Mouse (Mus musculus): ENCODE measurements around the gene Gdpd3.
A peak's percentile ranks its signal among the peaks of the same experiment; 100 is the strongest.

Gene Gdpd3

DNA sequence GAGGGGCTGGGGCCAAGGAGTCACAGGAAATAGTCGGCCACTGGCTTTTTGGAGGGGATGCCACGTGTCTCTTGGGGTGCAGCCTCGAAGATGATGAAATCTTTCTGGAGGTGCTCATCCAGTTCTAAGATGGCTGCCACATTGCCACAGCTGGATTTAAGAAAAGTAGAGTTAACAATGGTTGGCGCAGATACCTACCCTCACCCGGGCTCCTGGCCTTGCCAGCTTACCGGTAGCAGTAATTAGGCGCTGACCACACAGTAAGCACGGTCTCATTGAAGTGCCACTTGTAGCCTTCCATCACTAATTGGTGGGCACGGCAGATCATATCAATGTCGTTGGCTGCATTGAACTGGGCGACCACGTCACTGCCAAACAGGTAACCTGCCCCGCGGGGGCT, 20.0 kb downstream of the Gdpd3 start:
- no peak for DNase-seq (ENCODE audit: low read depth, low spot score)

DNA sequence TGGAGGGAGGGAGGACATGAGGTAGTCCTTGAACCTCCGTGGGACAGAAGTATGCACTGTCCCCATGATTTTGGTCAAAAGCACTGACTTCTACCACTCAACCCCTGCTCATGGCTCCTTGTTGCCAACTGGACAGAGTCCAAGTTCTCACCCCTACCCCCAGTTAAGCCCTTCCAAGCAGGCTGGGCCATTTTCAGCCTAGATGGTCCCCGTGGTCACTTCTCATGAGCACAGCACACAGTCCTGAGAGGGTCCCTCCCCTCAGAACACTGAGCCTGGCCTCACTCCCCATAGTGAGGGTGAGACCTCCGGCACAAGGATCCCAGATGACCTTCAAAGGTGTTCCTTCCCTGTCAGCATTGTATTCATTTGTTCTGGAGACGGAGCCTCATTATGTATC, 23.0 kb downstream of the Gdpd3 start:
- no peak for DNase-seq (ENCODE audit: low read depth, low spot score)

DNA sequence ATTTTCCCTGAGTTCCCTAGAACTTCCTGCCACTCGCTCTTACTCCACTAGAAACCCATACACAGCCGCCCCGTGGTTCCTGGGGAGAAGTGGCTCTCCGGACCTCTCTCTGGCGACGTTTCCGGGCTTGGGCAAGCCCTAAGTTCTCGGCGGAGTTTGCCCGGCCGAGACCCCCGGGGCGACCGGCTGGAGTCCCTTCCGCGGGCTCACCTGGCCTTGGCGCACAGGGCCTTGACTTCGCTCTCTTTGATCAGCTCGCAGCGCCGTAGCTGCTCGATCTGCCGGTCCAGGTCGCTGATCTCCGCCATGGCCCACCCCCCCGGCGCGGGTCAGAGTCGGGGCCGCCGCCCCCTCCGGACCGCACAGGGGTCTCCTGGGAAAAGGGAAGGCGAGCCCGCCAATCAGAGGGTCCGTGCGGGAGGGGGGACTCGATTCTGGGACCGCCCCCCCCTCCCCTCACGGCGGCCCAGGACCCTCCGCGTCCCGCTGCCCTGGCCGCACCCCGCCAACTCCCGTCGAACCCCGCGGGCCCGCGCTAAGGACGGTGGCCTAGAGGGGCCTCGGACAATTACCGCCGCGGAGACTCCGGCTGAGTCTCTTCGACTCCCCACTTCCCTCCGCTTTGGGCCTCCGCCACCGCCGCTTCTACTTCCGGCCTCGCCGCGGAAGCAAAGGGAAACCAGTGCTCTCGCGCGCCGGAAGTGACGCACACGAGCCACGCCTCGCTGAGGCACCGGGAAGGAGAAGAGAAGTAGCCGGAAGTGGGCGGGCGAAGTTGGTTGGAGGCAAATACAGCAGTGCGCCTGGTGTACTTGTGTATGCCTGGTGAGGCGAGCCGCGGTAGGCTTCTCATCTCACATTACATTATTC, 26.0 kb downstream of the Gdpd3 start, which contains the start of gene Ppp4c:
Gene Ppp4c, minus strand, starts transcription at position 646 of the 870 bp plus-strand sequence.
- DNase-seq (ENCODE audit: low read depth, low spot score), result peak; percentile 99

DNA sequence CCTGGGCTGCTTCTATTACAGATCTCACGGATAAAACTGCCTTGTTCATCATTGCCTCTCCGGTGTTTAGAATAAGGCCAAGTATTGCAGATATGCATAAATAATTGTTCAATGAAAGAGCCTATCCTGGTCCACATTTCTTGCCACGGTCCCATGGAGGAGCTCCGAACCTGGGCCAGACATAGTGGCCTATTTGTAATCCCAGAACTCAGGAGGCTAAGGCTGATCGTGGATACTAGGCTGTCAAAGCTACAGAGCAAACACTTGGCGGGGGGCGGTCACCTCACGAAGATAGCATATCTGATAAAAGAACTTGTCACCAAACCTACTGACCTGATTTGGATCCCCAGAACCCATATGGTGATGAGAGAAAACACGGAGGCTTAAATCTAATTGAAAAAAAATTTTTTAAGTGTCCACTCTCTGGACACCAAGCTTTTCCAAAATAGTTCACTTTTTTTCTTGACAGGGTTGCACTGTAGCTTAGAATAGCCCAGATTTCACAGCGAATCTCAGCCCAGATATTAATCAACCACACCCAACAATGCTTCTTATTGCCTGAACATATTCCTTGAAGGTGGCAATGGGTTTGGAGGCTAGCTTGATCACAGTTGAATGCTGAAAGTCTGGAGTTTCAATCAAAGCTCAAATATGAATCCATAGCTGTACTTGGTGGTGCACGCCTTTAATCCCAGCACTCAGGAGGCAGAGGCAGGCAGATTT, 26.7 kb downstream of the Gdpd3 start:
- DNase-seq (ENCODE audit: low read depth, low spot score), result no peak

DNA sequence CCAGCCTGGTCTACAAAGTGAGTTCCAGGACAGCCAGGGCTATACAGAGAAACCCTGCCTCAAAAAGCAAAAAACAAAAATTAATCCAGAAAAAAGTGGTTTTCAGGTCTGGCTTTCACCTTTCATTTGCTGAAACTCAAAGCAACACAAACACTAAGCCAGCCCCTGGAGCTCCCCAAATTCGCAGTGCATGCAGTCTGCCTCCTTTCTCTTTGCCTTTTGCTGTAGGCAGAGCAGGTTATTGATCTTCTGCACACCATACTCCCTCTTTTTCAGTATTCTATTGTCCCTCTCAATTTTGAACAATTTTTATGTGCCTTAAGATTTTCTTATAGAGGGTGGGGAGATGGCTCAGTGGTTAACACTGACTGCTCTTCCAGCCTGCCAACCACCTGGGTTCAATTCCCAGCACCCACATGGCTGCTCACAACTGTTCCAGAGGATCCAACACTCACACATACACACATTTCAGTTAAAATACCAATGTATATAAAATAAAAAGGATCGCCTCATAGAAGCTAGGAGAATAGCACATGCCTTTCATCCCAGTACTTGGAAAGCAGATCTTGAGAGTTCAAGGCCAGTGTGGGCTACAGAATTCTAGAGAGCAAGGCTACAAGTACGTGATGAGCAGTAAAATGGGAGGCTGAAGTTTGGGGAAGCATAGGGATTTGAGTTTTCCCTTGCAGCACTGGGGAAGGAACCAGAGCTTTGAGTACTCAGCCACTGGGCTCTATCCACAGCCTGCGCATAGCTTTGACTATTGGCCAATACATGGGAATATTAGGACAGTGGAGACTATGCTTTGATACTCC, 27.5 kb downstream of the Gdpd3 start:
- no peak for DNase-seq (ENCODE audit: low read depth, low spot score)

DNA sequence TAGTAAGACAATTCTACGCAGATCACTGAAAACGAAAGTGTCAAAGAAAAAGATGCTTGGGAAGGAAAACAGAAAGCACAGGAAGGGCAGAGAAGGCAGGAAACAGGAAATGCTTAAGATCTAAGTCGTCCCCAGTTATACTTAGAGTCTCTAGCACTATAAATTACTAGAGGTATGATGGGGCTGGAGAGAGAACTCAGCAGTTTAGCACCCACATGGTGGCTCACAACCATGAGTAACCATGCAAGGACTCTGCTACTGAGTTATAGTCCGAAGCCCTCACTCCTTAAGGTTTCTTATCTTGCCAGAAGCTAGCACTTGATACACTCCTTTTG, 28.1 kb downstream of the Gdpd3 start:
- peak; percentile 62 for DNase-seq (ENCODE audit: low read depth, low spot score)

DNA sequence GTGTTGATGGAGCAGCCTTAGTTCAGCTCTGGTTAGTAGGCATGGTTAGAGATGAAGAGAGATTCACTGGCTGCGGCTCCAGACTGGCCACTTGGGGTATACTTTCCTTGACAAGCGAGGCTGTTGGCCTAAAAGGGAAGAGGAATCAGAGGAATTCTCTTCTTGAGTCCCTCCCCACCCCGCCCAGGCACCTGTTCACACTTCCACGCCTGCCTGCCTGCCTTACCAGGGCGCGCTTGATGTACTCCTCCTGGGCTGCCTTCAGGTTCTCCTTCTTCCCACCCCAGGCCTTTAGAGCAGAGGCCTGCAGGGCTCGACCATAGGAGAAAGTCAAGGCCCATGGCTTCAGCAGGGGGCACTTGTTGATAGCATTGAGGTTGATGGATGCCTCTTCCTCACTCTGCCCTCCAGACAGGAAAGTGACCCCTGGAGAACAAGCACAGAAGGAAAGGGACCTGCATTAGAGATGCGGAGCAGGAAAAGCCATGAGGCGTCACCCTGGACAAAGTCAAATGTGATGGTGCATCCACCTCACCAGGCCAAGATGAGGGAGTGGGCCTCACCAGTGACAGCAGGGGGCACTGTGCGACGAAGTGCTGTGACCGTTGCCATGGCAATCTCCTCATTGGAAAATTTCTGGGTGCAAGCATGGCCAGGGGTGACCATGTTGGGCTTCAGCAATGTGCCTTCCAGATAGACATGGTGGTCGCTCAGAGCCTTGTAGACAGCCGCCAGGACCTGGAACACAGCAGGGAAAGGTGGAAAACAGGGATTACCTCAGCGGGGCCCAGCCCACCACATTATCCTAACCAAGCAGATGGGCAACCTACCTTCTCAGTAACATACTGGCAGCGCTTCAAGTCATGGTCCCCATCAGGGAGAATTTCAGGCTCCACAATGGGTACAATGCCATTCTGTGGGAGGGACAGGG, 29.5 kb downstream of the Gdpd3 start:
- no peak for DNase-seq (ENCODE audit: low read depth, low spot score)

DNA sequence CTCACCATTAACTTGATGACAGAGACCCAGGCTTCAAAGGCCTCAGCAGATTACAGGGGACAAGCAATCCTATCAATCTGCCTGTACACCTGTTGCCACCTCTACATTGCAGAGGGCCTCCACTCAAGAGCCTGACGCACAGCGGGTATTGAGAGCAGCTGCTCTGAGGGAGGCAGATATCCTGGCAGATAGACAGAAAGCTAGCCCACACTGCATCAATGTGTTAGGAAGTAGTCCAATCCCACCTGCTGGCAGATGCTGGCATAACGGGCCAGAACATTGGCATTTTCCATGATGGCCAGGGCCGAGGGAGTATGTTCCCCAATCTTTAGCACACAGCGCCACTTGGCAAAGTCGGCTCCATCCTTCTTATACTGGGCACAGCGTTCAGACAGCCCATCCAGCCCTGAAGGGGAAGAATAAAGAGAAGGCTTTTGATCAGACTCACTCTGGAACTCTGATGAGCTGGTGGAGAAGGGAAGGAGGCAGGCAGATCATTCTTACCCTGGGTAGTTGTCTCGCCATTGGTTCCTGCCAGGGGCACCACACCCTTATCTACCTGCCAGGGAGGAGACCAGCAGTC, 30.3 kb downstream of the Gdpd3 start:
- peak; percentile 53 for DNase-seq (ENCODE audit: low read depth, low spot score)

DNA sequence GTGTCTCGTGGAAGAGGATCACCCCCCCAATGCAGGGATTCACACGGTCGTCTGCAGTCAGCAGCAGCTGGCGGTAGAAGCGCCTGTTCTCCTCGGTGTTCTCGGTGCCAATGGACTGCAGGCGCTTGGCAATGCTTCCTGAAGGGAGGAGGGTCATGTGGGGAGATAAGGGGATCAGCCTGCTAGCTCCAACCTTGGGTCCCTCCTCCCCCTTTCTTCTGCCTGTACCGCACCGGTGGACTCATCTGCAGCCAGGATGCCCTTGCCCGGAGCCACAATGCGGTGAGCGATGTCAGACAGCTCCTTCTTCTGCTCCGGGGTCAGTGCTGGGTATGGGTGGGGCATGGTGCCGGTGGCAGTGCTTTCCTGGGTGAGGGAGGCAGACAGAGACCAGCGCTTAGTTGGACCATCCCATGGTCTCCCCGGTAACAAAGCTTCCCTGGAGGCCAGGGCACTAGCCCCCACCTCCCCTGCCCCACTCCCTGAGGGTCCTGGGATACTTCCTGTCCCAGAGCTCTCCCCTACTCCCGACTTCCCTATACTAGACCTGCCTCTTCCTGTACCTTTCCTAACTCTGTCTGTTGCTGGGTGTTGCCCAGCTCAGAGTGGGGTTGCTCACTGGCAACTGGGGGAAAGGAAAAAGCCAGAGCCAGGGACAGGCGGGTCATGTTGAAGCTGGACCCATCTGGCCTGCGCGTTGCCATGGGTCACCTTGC, 31.4 kb downstream of the Gdpd3 start, which contains the start of gene Fam57b:
Gene Fam57b, plus strand, starts transcription at position 258 of the 716 bp plus-strand sequence.
- DNase-seq (ENCODE audit: low read depth, low spot score), result no peak

DNA sequence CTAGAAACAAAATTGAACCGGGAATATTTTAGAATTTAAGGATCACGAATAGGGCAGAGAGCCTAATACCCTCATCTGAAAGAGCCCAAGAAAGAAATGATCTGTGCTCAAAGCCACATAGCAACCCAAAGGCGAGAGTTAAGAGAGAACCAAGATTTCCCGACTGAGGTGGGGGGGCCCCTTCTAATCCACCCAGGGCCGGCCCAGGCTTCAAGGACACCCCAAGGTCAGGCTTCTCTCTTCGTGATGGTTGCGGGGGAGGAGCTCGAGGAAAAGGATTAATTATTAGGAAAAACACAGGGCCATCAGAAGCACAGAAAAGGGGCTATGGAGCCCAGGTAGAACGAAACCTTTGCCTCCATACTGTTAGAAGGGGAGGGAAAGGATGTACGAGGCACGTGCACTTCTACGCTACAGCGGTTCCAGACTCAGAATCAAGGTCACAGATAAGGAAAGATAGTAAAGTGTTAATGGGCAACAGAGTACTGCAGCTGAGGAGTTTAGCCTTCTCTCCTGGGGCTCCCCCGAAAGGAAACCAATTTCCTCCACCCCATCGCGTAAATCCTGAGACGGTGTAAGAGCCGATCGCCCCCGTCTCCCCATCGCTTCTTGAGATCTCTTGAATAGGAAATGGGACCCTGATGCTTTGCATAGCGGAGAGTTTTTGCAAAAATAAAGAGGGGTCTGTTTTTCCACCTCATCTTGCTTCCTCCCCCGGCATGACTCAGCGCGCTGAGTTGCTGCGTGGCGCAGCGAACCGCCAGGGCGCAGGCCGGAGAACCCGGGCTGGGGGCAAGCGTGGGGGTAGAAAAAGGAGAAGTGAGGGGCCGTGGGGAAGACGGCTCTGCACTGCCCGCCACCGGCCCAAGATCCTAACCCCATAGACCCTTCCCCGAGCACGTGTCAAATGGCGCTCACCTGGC, 32.3 kb downstream of the Gdpd3 start:
- DNase-seq (ENCODE audit: low read depth, low spot score), result peak; percentile 67

DNA sequence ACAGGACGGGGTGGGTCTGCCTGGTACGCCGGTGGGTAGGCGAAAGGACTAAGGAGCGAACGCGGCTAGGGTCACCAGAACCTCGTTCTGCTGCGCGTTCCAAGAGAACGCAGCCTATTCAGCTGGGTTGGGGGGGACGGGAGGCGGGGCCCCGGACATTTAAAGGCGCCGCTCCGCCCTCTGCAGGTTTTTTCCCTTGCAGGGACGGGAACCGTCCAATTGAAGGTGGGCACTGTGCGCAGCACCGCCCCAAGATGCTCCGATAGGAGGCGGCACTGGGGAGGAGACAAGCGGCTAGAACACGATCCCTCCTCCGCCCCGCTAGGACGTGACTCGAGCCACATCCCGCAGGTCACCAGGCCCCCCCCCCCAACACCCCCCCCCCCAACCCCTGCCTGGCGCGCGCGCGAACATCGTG, 32.9 kb downstream of the Gdpd3 start:
- peak; percentile 97 for DNase-seq (ENCODE audit: low read depth, low spot score)

DNA sequence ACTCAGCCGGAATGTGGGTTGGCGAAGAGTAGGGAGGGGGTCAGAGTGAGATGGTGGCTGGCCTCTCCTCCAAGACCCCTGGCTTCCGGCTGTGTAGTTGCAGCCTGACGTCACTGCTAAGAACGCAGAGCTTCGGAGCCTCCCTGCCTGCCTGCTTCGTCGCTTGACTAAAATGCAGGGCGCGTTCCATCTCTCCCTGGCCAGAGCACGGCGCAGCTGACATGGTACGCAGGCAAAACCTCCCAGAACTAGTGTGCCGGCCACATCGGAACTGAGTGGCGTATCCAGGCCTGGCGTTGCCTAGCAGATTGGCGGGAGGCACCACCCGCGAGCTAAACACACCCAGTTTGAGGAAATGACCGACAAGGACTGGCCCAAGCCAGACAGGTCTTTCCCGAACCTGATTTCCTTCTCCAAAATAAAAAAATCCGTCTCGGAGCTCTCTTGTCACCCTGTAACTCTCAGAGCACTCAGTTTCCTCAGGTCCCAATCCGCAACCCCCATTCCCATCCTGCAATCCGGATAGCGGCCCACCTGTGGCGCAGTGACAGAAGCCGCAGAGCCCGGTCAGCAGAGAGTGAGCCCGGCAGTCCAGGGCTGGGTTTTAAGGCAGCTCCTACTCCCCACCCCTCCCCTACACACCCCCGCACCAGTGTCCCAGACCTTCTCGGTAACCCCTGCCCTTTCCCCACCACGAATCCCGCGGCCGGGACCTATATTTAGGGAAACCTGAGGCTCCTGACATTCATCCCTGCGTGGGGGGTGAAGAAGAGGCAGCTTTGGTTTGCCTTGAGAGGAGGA, 33.5 kb downstream of the Gdpd3 start:
- no peak for DNase-seq (ENCODE audit: low read depth, low spot score)

DNA sequence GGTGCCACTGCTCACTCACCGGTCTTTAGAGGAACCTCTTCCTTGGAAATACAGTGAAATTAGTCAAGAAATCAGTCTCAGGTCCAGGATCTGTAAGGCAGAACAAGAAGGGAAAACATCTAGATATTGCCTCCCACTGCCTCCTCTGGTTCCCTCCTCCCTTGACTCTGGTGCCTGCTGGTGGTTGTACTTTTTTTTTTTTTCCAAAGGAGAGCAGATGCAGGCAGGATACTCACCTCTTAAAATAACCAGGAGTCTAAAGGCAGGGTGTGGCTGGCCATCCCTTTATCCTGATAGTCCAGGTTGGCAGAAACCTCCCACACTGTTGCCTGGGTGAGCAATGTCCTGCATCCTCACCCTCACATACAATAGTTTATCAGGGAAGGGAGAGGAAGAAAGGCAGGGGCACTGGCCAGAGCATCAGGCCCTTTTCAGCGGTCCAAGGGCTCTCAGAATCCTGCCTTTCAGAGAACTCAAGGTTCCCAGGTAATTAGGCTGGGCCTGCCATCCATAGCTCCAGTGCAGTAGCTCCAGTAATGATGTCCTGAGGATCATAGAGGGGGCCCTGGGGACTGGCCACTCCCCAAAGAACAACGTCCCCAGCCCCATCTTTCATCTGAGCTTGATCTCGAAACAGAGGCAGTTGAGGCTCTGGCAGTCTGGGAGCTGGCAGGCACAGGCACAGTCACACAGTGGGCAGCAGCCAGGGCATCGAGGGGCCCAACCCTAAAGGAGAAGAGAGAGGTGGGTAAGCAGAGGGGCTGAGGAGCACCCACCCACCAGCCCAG, 34.3 kb downstream of the Gdpd3 start:
- no peak for DNase-seq (ENCODE audit: low read depth, low spot score)

DNA sequence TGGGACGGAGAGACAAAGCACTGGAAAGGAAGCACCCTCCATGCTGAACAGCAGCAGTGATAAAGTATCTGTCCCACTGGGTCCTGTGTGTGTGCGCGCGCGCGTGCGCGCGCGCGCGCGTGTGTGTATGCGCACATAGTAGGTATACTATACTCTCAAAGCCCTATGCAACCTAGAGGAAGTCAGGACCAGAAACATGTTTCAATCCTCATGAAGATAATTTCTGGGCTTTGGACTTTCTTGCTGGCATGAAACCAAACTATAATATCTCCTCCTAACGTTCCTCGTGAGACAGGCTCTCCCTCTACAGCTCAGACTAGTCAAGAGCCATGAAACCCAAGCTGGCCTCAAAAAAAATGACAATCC, 34.9 kb downstream of the Gdpd3 start:
- DNase-seq (ENCODE audit: low read depth, low spot score), result no peak

DNA sequence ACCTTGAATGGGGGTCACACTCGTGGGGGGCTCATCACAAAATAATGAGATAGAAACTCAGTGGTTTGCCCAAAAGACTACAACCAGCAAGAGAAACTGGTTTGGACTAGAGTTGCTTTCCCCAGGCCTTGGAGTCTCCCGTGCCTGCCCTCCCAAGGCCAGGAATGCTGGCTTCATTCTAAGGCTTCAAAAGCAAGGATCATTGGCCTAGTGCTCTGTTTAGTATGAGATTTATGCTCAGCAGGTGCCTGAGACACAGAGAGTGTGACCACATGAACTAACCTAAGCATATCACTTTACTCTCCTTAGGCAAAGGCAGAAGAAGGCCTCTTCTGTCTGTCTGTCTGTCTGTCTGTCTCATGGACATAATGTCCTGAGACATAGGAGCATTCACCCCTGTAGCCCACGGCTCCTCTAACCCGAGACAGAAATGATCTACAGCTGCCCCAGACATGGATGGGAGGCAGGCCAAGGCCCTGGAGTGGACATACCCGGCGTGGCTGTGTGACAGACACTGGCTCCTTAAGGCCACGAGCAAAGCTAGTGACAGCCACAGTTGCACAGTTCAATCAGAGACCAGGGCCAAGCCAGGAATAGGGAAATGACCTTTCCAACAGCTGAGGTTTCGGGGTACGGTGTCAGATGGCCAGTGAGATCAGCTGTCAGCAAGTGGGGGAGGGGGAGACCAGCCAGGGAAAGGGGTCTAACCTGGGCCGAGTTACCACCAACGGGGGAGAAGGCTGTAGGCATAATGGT, 36.2 kb downstream of the Gdpd3 start:
- no peak for DNase-seq (ENCODE audit: low read depth, low spot score)

DNA sequence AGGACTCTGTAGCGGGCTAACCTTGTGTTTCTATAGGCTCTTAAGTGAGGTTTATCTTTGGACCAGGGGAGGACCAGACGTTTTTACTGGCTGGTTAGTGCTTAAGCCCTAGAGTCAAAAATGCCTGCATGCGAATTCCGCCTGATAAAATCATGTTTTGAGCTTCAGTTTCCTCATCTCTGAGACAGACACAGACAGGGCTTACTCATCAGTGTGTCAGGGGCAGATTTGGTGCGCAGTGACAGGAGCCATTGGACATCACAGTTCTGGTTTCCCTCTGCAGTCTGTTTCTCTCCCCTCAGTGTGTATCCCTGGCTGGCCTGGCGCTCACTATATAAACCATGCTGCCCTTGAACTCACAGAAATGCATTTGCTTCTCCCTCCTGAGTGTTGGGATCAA, 37.0 kb downstream of the Gdpd3 start:
- DNase-seq (ENCODE audit: low read depth, low spot score), result no peak

DNA sequence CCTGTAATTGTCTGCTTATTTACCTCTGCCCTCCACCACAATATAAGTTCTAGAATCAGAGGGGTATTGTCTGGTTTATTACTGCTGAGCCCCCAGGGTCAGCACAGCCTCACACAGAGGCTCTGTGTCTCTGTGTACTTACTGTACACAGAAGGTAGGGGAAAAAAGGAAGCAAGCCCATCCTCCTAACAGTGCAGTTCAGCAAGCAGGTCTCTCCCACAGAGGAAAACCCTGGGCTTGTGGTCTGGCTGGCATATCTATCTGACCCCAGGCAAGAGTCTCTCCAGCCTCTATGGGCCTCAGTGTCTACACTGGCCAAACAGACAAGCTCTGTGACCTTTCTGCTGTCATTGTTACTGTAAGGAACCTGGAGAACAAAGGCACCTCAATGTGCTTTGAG, 37.6 kb downstream of the Gdpd3 start:
- DNase-seq (ENCODE audit: low read depth, low spot score), result no peak

Measured in CD4-positive, CD25-positive, alpha-beta regulatory T cell, adult 2 months (primary cell).